Mouse (Mus musculus): Measurements from ENCODE around the gene Mybpc2. TPM values are rescaled to one million over a fixed set of nuclear protein-coding genes. Genes with fewer than 3 reads are reported as not detected.

Mybpc2 gene
- polyA plus RNA-seq, 1 experiment: 4.7 TPM

DNA sequence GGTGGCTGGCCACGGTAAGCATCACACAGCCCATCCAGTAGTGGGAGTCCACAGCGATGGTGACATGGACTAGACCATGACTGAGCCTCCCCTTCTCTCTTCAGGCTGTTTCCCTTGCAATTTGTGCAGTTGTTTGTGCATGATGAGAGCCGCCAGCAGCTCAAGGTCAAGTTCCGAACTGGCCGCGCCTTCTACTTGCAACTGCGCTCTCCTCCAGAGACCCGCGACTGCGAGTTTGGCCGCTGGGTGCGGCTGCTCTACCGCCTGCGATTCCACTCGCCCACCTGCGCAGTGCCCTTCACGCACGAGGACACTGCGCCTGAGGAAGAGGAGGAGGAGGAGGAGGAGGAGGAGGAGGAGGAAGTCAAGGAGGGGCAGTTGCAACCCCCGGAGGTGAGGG is 24.4 kb downstream of the Mybpc2 start:
- Histone ChIP-seq H3ac (ENCODE audit: control insufficient read depth, insufficient read length) (no peak overlapping the region), H3K36me3 (ENCODE audit: control insufficient read depth, insufficient read depth) (no peaks in the 10 kb centered on the region), H3K4me2 (ENCODE audit: low read depth) (no peak overlapping the region), H3K4me3 (no peak overlapping the region), H3K27me3 (ENCODE audit: control insufficient read depth, insufficient read depth, insufficient read length) (peaks cover 5% of the 10 kb centered on the region), H3K79me2 (ENCODE audit: control insufficient read depth, insufficient read depth) (peaks cover 8% of the 10 kb centered on the region)
- TF ChIP-seq MYOG (IDR thresholded peaks at IDR 0.05; ENCODE audit: control insufficient read depth in 1 of 3, insufficient read depth in 1 of 3, insufficient read length in 2 of 3, low read depth in 2 of 3) (no peak), TCF12 (IDR thresholded peaks at IDR 0.05; ENCODE audit: insufficient read depth, poor library complexity, severe bottlenecking) (no peak), E2F4 (IDR thresholded peaks at IDR 0.05; ENCODE audit: insufficient read depth) (no peak), USF1 (IDR thresholded peaks at IDR 0.05; ENCODE audit: low read depth) (no peak), CEBPB (IDR thresholded peaks at IDR 0.05; ENCODE audit: insufficient read depth, poor library complexity, severe bottlenecking) (no peak), SRF (IDR thresholded peaks at IDR 0.05; ENCODE audit: control insufficient read depth, insufficient read length, low read depth) (no peak), TCF3 (IDR thresholded peaks at IDR 0.05; ENCODE audit: insufficient read length, low read depth) (no peak), MAX (IDR thresholded peaks at IDR 0.05; ENCODE audit: low read depth) (no peak), POLR2A (IDR thresholded peaks at IDR 0.05; ENCODE audit: insufficient read length, low read depth) (no peak), POLR2AphosphoS2 (IDR thresholded peaks at IDR 0.05; ENCODE audit: insufficient read length, low read depth) (no peak), REST (IDR thresholded peaks at IDR 0.05; ENCODE audit: insufficient read depth, insufficient read length) (no peak), MYOD1 (IDR thresholded peaks at IDR 0.05; ENCODE audit: control insufficient read depth in 1 of 3, insufficient read length in 2 of 3, low read depth in 2 of 3) (no peak)

DNA sequence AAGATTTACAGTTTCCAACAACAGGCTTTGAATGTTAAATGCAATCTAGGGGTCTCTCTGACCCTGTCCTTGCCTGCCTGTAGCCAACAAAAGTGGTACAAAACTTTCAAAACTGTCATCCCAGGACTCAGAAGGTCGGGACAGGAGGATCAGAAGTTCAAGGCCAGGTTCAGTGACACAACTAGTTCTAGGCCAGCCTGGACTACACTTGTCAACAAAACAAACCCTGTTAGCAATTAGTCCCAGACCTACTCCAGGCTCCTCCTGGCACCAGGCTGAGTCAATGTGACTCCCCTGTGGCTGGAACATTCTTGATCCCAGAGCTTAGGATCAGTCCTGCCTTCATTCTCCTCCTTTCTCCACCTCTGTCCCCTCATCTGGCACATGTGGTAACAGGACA is 25.5 kb downstream of the Mybpc2 start:
- Histone ChIP-seq H3K36me3 (ENCODE audit: control insufficient read depth, insufficient read depth) (no peaks in the 10 kb centered on the region), H3ac (ENCODE audit: control insufficient read depth, insufficient read length) (no peak overlapping the region), H3K79me2 (ENCODE audit: control insufficient read depth, insufficient read depth) (peaks cover 11% of the 10 kb centered on the region), H3K4me2 (ENCODE audit: low read depth) (no peak overlapping the region), H3K27me3 (ENCODE audit: control insufficient read depth, insufficient read depth, insufficient read length) (no peaks in the 10 kb centered on the region), H3K4me3 (no peak overlapping the region)
- TF ChIP-seq MAX (IDR thresholded peaks at IDR 0.05; ENCODE audit: low read depth) (no peak), USF1 (IDR thresholded peaks at IDR 0.05; ENCODE audit: low read depth) (no peak), POLR2A (IDR thresholded peaks at IDR 0.05; ENCODE audit: insufficient read length, low read depth) (no peak), CEBPB (IDR thresholded peaks at IDR 0.05; ENCODE audit: insufficient read depth, poor library complexity, severe bottlenecking) (no peak), POLR2AphosphoS2 (IDR thresholded peaks at IDR 0.05; ENCODE audit: insufficient read length, low read depth) (no peak), REST (IDR thresholded peaks at IDR 0.05; ENCODE audit: insufficient read depth, insufficient read length) (no peak)

DNA sequence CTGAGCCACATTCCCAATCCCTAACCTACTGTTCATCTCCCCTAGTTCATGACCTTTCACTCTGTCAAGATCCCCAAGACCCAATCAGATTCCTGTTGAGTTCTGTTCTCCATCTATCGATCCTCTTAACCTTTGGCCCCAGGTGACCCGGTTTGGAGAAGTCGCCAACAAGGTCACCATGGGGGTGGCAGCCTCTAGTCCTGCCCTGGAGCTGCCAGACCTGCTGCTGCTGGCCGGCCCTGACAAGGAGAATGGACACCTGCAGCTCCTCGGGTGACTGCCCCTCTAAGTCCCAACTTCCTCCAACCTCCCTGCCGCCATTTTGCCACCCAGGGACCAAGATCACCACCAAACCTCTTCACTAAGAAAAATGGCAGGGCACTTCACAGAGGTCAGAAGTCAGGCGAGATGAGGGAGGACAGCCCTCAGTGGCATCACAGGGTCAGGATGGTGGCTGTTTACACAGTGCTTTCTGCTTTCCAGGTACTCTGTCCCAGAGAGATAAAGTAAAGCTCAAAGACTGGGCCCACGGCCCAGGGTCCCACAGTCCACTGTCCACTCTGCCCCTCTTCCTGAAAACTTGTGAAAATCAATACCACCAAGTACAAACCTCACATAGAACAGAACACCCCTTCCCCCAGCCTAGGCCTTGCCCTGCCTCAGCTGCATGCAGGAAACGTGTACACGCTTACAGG is 26.9 kb downstream of the Mybpc2 start:
- Histone ChIP-seq H3K36me3 (ENCODE audit: control insufficient read depth, insufficient read depth) (no peaks in the 10 kb centered on the region), H3K4me2 (ENCODE audit: low read depth) (peak overlapping the region; percentile 88), H3ac (ENCODE audit: control insufficient read depth, insufficient read length) (peak overlapping the region; percentile 47), H3K4me3 (peak overlapping the region; percentile 53), H3K27me3 (ENCODE audit: control insufficient read depth, insufficient read depth, insufficient read length) (no peaks in the 10 kb centered on the region), H3K79me2 (ENCODE audit: control insufficient read depth, insufficient read depth) (peaks cover 11% of the 10 kb centered on the region)
- TF ChIP-seq E2F4 (IDR thresholded peaks at IDR 0.05; ENCODE audit: insufficient read depth) (no peak), USF1 (IDR thresholded peaks at IDR 0.05; ENCODE audit: low read depth) (no peak), CEBPB (IDR thresholded peaks at IDR 0.05; ENCODE audit: insufficient read depth, poor library complexity, severe bottlenecking) (no peak), TCF3 (IDR thresholded peaks at IDR 0.05; ENCODE audit: insufficient read length, low read depth) (no peak), MAX (IDR thresholded peaks at IDR 0.05; ENCODE audit: low read depth) (no peak), TCF12 (IDR thresholded peaks at IDR 0.05; ENCODE audit: insufficient read depth, poor library complexity, severe bottlenecking) (no peak), POLR2AphosphoS2 (IDR thresholded peaks at IDR 0.05; ENCODE audit: insufficient read length, low read depth) (no peak), MYOG (IDR thresholded peaks at IDR 0.05; ENCODE audit: control insufficient read depth in 1 of 3, insufficient read depth in 1 of 3, insufficient read length in 2 of 3, low read depth in 2 of 3) (no peak)

DNA sequence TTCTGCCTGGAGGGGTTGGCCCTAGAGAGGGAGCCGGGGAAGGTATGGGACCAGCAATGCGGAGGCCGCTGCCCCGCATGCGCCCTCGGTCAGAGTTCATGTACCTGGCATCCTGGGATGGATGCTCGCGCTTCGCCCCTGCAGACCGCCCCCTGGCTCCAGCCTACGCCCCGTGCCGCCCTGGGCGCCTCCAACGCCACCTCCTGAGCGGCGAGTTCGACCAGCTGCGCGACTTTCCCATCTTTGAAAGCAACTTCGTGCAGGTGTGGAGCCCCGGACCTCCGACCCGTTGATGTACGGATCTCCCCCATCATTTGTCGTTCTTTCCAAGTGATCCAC is 27.7 kb downstream of the Mybpc2 start:
- TF ChIP-seq SRF (IDR thresholded peaks at IDR 0.05; ENCODE audit: control insufficient read depth, insufficient read length, low read depth): no peak
- TF ChIP-seq TCF12 (IDR thresholded peaks at IDR 0.05; ENCODE audit: insufficient read depth, poor library complexity, severe bottlenecking): no peak
- no peak for TF ChIP-seq MYOG (IDR thresholded peaks at IDR 0.05; ENCODE audit: control insufficient read depth in 1 of 3, insufficient read depth in 1 of 3, insufficient read length in 2 of 3, low read depth in 2 of 3)
- TF ChIP-seq USF1 (IDR thresholded peaks at IDR 0.05; ENCODE audit: low read depth): no peak
- TF ChIP-seq POLR2AphosphoS2 (IDR thresholded peaks at IDR 0.05; ENCODE audit: insufficient read length, low read depth): no peak
- no peak for TF ChIP-seq REST (IDR thresholded peaks at IDR 0.05; ENCODE audit: insufficient read depth, insufficient read length)
- TF ChIP-seq POLR2A (IDR thresholded peaks at IDR 0.05; ENCODE audit: insufficient read length, low read depth): no peak
- no peak for TF ChIP-seq E2F4 (IDR thresholded peaks at IDR 0.05; ENCODE audit: insufficient read depth)
- Histone ChIP-seq H3ac (ENCODE audit: control insufficient read depth, insufficient read length) (peak overlapping the region; percentile 47), H3K4me3 (peak overlapping the region; percentile 53), H3K27me3 (ENCODE audit: control insufficient read depth, insufficient read depth, insufficient read length) (no peaks in the 10 kb centered on the region), H3K79me2 (ENCODE audit: control insufficient read depth, insufficient read depth) (peaks cover 11% of the 10 kb centered on the region), H3K4me2 (ENCODE audit: low read depth) (peak overlapping the region; percentile 88), H3K36me3 (ENCODE audit: control insufficient read depth, insufficient read depth) (no peaks in the 10 kb centered on the region)
